Mouse (Mus musculus): ENCODE measurements around the gene Lyrm7. TPM values are rescaled to one million over a fixed set of nuclear protein-coding genes. Genes with fewer than 3 reads are reported as not detected.
"Not testable (repeated sequence)": the region's sequence is repeated elsewhere in the genome, so short reads cannot be mapped to it uniquely, and the experiment has no call there.

The Lyrm7 gene
- 18.5 and 23.7 TPM in 2 replicates for polyA plus RNA-seq (2015; fragmentation: Nextera tagmentation; extraction: Ambion mirVana)

DNA sequence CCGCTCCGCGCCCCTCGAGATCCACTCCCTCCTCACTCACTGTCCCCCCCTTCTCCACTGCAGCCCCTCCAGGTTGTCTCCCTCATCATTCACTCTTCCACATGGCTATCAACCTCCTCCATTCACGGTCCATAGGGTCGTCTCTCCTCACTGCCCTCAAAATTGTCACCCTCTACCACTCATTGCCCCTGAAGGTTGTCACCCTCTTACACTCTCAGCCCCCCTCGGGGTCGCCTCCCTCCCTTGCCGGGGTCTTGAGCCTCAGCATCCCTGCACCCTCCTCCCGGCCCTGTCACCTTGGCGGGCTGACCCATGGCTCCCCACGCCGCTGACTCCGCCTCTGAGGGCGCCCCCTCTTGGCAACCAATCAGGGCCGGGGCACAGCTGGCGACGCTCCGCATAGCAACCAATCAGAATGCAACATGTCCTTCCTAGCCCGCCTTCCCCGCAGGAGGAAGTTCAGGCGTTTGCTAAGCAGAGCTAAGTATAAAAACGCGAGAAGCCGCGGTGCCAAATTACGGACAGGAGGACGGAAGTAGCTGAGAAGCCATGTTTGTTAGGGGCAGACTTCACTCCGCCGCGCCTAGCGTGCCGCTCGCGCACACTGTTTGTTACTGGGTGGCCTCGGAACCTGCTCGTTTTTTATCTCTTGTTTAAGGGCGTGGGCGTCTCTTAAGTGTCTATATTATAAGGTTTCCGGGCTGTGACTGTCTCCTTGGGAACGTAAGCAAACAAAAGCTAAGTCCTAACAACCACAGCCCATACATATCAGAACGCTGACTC is at the start of gene Lyrm7:
Lyrm7 (minus strand) TSS at position 661 of the 783 bp plus-strand sequence.
- peak; percentile 98 for DNase-seq (ENCODE audit: low spot score)

DNA sequence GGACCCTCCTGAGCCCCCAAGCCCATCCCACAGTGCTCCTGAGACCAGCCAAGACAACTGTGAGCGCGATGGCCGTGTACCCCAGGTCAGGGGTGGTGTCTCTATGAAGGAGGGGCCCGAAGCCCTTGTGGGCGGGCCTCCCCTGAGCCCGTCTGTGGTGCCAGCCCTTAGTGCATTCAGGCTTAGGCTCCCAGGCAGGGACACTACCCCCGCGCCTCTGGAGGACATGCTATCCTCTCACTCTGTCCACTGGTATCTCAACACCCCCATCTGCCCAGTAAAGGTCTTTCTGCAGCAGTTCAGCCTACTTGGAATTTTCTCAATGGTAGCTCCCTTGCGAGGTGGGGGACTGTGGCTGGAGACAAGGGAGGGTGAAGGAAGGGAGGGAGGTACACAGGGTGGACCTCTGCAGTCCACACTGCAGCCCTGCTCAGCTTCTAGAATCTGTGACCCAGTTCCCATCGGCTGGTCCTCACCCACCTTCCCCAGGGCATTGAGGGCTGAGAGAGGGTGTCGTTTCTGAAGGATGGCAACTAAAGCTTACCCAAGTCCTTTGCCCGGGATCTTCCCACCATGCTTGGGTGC is 49.5 kb upstream of the Lyrm7 start:
- no peak for DNase-seq (ENCODE audit: low spot score)

DNA sequence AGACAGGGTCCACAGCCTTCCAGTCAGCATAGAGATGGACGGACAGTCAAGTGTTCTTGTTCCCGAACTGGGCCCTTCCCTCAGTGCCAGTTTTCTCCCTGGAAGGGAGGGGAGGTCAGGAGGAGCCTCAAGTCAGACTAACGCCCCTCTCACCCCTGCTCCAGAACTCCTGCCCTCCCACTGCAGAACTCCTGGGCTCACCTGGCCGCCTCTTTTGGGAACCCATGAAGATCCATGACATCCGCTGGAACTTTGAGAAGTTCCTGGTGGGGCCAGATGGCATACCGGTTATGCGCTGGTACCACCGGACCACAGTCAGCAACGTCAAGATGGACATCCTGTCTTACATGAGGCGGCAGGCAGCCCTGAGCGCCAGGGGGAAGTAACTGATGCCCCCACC is 48.6 kb upstream of the Lyrm7 start:
- no peak for DNase-seq (ENCODE audit: low spot score)

DNA sequence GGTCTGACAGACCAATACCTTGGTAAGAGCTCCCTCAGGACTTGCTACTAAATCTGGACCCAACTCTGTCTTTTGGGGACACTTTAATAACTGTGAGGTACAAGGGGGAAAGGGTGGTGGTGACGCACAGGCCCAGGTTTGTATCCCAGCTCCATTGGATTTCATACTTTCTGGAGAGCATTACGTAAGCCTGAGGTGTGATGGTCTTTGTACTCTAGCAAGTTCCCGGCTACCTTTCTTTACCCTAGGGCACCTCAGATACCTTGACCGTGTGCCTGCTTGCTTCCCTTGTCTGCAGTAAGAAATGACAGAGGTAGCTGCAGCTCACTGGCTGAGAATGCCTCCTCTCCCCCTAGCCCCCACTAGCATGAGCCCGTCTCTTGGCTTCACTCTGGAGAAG is 46.5 kb upstream of the Lyrm7 start:
- DNase-seq (ENCODE audit: low spot score), result no peak

DNA sequence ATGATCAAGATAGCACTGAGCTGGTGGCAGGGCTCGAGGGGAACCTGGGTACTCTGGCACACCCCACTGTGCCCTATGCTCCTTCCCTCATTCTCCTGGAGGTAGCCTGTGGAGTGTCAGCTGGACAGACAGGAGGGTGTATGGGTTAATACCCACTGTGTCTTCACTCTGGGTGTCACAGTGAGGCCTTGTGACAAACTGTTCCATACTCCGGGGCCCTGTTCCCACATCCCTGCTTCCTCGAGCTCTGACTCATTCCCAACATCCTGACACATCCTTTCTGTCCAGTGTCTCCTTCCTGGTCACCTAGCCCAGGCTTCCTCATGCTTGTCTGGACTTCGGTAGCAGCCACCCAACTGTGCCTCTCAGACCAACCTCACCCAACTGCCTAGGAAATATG is 45.8 kb upstream of the Lyrm7 start:
- DNase-seq (ENCODE audit: low spot score), result no peak

DNA sequence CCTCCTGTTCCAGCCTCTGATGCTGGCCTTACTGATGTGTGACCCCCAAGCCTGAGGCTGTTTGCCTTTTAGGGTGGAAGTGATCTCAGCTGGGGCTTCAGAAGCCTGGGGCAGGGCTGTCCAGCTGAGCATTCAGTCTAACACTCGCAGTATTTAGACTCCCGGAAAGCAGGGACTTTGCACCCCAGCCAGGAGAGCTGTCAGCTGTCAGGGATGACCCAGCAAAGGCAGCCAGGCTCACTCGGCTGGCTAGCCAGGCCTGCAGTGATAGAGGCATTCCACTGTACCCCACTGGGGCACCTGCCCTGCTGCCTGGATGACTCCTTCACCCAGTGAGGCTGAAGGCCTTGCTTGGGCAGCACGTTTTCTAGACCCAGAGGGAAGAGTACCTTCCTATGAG is 45.2 kb upstream of the Lyrm7 start:
- DNase-seq (ENCODE audit: low spot score), result no peak

DNA sequence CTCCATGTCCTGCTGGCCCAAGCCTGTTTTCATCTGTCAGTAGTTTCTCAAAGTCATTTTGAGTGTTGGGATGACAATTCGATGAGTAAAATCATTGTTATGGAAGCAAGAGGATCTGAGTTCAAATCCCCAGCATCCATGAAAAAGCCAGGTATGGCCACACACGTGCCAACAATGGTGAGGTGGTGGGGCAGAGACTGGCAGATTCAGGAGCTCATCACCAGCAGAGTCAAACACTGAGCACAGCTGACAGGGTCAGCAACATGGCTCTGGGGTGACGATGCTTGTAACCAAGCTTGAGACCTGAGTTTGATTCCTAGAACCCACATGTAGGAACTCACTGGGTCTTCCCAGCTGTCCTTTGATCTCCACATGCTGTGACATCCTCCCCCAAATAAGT is 44.4 kb upstream of the Lyrm7 start:
- no peak for DNase-seq (ENCODE audit: low spot score)

DNA sequence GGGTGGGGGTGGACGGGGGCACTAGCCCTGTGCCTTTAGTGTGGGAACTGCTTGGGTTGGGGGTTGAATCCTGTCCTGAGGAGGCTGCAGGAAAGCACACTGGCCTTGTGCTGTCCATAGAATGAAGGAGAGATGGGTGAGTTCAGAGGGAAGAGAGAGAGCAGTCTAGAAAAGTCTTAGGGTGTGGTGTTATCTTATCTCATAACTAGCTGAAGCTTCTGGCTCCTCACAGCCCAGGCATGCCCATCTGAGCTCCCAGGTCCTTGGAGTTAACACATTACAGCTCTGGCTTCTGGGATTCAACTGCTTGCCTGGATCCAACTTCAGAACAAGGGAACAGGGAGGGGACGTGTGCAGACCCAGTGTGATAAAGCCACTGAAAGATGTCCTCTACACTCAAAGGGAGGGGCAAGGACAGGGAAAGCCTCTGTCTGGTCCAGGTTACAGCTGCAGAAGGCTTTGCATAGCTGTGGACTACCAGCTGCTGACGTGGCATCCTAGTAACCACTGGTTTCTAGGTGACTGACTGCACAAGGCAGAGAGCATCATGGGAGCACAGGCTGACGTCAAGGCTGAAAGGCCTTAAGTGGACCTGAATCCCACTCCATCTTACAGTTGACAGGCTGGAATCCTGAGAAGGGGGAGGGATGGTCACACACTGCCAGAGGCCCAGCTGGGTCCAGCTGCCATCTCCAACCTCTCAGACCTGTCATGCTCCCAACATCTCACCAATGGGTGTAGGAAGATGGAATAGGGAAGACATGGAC is 43.4 kb upstream of the Lyrm7 start:
- no peak for DNase-seq (ENCODE audit: low spot score)

DNA sequence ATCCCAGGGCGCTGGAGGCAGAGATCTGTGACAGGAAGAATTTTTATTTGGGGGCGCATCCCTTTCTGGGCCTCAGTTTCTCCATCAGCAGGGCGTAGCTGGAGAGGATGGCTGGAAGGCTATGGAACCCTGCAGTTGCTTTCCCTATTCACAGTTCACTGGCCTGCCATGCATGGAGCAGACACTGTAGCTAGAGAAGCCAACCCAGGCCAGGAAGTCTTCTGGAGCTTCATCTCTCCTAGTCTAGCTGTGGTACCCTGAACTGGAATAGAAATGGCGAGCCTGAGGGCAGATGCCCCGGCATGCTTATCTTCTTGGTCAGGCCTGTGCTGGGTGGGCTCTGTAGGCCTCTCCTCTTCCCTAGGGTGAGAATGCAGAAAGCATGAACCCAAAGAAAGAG is 42.6 kb upstream of the Lyrm7 start:
- DNase-seq (ENCODE audit: low spot score), result no peak

DNA sequence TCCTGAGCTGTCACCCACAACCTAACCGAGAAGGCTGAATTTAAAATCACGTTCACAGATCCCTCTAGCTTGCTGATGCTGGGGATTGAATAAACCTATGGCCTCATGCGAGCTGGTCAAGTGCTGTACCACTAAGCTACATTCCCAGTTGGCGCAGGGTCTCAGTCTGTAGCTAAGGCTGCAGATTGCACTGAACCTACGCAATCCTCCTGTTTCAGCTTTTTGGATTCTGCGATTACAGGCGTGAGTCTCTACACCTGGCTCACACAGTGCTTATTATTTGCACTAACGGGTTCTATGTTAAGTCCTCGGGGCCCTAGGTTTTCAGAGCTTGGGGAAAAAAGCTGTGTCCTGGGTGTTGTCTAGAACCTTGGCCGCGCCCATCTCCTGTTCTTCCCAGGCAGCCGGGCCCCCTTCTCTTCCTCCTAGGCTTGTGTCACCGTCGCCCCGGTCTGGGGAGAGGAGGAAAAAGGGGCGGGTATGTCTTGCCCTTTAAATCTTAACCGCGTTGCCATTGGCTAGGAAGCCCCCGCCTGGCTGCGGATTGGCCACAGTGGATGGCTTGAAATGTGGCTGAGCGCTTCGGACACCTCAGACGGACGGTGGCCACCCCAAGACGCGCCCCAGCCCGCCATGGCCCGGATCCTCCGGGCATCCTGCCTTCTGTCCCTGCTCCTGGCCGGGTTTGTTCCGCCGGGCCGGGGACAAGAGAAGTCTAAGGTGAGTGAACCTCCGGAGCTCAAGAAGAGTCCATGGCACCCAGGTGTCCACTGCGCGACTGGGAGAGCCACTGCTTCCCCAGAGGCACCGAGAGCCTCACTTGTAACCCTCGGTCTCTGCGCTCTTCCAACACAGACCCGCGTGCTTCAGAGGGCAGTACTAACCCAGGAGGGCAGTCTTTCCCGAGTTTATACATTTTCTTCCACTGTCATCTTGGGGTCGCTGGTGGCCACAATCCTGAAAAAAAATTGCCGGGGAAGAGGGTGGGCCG is 41.9 kb upstream of the Lyrm7 start, which contains the start of gene Gpx3:
Gpx3 (plus strand) TSS at position 121 of the 991 bp plus-strand sequence.
- DNase-seq (ENCODE audit: low spot score), result peak; percentile 26

DNA sequence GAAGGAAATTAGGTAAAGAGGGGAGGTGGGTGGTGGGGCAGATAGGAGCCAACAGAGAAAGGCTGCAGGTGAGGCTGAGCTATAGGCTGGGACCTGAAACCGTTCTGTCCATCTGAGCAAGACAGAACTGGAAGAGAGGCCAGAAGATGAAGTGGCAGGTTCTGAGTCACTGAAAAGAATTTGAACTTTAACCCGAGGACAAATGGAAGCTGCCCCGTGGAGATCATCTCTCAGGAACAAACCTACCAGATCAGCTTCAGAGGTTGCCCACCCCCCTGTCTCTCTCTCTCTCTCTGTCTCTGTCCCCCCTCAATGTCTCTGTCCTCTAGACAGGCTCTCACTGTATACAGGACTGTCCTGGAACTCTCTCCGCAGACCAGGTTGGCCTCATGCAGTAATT is 38.9 kb upstream of the Lyrm7 start:
- DNase-seq (ENCODE audit: low spot score), result no peak

DNA sequence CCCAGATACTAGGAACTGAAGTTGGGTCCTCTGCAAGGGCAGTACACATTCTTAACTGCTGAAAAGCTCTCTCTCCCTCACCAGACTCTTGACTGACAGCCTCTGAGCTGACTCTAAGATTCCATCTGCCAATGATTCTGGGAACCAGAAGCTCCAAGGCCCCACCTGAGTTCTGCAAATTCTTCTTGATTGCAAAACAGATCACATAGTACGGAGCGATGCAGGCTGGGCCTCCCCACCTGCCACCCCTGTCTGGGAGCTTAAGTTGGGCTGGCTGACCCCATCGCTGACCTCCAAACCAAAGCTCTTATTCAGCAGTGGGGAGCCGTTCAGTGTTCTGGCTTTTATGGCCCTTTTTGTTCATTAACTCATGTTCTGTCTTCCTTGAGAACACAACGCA is 36.8 kb upstream of the Lyrm7 start:
- DNase-seq (ENCODE audit: low spot score), result no peak

DNA sequence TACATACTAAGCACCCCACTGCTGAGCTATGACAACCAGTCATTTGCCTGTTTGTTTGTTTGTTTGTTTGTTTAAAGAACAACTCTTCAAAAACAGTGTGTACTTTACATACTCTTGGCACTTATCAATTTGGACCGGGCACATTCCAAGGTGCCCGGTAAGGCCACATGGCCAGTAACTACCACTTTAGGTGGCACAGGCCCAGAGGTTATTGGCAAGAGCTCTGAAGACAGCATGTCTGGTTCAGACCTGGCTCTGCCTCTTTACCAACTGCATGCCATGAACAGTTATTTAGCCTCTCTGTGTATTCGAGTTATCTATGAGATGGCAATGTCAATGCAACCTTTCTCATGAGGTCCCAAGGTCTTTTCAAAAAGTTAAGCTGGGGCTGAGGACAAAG is 35.9 kb upstream of the Lyrm7 start:
- not testable (repeated sequence) for DNase-seq (ENCODE audit: low spot score)

DNA sequence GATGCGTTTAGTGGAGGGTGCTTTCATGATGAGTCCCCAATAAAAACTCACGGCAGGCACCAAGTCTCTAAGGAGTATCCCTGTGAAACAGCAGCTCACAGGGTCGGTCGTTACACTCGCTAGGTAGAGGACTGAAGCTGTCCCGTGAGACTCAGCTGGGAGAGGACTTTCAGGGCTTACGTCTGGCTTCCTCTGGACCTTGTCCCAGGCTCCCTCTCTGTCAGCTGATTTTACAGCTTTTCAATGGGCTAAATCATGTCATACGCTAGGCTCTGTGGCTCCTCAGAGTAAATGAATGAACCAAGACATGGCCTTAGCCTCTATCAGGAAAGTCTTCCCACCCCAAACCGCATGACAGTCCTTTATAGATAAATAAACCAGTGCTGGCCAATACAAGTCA is 33.9 kb upstream of the Lyrm7 start:
- no peak for DNase-seq (ENCODE audit: low spot score)

DNA sequence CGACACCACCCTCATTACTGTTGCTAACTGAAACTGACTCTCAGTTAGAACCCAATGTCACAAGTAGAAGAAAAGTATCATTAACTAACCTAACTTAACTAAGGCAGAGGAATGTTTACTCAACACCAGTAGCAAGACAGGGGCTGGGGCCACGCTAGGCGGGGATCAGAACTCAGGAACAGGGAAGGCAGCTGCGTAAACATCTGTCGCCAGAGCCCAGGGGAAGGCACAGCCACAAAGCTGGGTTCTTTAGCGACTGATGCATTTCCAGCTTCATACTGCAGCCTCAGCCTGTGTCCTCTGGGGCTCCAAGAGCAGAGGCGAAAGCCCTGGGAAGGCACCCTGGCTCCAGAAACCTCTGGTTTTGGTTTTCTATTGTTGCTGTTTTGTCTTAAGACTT is 31.4 kb upstream of the Lyrm7 start:
- DNase-seq (ENCODE audit: low spot score), result no peak

DNA sequence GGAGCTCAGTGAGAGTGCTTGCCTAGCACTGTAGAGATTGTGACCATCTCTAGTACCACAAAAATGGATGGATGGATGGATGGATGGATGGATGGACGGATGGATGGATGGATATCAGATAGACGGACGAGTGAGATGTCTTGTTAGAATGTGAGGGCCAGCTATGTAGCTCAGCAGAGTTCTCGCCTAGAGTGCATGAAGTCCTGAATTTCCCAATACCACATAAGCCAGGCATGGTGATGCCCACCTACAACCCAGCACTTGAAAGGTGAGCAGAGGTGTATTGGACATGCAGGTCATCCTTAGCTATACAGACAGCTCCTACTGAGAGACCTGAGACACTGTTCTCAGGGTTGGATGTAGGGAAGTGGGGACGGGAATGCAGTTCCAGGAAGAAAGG is 30.6 kb upstream of the Lyrm7 start:
- DNase-seq (ENCODE audit: low spot score), result no peak

DNA sequence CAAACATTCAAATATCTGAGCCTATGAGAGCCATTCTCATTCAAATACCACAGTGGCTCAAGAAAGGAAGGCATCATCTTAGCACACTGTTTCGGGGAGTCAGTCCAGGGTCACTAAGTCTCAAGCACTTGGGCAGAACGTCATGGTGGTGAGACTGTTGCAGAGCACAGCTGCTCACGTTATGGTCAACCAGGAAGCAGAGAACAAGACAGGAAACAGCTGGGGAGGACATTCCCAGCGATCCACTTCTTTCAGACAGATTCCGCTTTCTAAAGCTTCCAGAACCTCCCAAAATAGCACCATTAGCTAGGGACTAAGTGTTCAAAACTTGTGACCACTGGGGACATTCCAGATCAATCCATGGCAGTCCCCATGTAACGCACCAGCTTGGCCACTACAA is 27.2 kb upstream of the Lyrm7 start:
- DNase-seq (ENCODE audit: low spot score), result no peak

DNA sequence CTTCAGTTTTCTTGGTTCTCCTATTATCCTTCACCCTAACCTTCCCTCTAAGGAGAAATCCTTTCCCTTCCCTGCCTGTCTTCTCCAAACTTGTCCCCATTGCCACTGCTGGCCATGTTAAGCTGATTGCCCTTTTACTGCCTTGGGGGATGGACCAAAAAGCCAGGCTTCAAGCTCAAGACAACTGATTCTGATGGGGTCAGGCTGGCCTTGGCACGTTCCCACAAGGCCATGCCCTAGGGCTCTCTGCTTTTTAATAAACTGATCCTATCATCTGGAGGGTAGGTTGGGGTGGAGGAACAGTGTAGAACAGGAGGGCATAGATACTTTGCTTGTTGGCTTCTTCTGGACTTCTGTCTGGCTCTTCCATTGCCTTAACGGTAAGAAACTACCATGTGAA is 24.7 kb upstream of the Lyrm7 start:
- no peak for DNase-seq (ENCODE audit: low spot score)

DNA sequence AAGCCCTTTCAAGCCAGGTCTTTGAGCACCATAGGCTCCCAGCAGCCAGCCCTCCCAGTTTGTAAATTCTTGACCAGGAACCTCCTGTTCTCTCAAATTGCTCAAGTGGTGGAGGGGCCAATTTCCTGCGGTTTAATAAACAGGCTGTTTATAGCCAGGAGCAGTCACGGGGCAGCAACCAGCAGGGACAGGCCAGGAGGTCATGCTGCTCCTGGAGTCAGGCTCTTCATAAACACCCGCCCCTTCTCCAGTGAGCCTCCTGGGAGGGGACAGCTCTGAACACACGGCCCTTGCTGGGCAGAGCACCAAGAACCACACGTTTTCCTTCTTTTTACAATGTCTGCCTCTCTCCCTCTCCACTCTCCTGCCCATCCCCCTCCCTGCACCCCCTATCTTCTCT is 24.2 kb upstream of the Lyrm7 start:
- DNase-seq (ENCODE audit: low spot score), result no peak

DNA sequence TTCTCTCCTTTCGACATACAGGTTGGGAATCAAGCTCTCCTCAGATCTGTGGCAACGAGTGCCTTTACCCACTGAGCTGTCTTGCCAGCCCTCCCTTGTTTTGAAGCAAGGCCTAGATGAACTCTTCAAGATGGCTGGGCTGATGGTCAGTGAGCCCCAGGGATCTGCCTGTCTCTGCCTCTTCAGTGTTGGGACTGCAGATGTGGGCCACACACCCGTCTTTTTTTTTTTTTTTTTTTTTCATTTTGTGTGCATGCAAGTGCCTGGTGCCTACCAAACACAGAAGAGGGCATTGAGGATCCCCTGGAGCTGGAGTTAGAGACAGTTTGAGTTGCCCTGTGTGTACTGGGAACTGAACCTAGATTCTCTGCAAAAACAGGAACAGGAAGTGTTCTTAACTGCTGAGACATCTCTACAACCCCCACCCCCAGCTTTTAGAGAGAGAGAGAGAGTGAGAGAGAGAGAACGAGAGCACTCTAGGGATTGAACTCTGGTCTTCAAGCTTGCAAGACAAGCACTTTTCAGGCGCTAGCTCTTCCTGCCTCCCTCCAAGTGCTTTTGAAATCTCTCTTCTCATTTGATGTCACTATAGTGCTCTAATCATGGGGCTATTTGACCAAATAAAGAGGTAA is 23.6 kb upstream of the Lyrm7 start:
- peak; percentile 14 for DNase-seq (ENCODE audit: low spot score)

DNA sequence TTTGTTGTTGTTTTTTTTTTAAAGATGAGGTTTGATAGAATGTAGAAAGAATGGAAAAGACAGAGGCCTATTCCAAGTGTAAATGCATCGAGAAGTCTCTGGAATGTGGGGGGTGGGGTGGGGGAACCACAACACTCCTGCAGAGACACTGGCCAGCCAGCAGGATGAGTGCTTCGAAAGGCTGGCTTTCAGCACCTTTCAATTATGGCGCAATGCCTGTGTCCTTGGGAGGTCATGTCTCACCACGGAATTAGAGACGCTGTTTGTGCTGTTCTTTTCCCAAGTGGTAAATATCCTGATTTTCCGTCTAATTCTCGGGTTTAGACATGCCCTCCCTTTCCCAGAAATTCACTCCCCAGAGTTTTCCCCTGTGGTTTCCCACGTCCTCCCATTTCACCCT is 22.0 kb upstream of the Lyrm7 start:
- DNase-seq (ENCODE audit: low spot score), result no peak

Data from thymus, postnatal 0 days (tissue).